8 mouse cellular contexts compared by ENCODE assay signal in genomic region chr2:26964724-26965370, GRCm38 (mm10). TPM values are rescaled to one million over a fixed set of nuclear protein-coding genes. Genes with fewer than 3 reads are reported as not detected.
DNase-seq lines count a peak whose midpoint lies in the region; ATAC-seq and TF ChIP-seq lines count a peak whose summit lies in the region.

No protein-coding gene starts in this region.

- peaks cover 8% of the 10 kb centered on the region for H3K36me3 ChIP-seq in lung, embryonic 16.5 days (ENCODE audit: control insufficient read depth, insufficient read depth, low read length)
- peaks cover 23% of the 10 kb centered on the region for H3K36me3 ChIP-seq in embryonic facial prominence, embryonic 15.5 days
- H3K36me3 ChIP-seq in intestine, postnatal 0 days (ENCODE audit: control insufficient read depth, insufficient read depth), result peaks cover 21% of the 10 kb centered on the region
- peaks cover 5% of the 10 kb centered on the region; the same call in 1 of the 2 replicates for H3K36me3 ChIP-seq in neural tube, embryonic 14.5 days (ENCODE audit: control insufficient read depth, insufficient read depth, low read length)

- peaks cover 13% of the 10 kb centered on the region for H3K4me1 ChIP-seq in lung, embryonic 16.5 days (replicated peaks; ENCODE audit: control insufficient read depth, insufficient read depth, low read length)
- peaks cover 27% of the 10 kb centered on the region for H3K4me1 ChIP-seq in embryonic facial prominence, embryonic 15.5 days
- 0 out of 2 replicates have a peak, but pooled peaks cover 3% of the 10 kb centered on the region for H3K4me1 ChIP-seq in intestine, postnatal 0 days (replicated peaks; ENCODE audit: control insufficient read depth, insufficient read depth, low read length)
- peaks cover 18% of the 10 kb centered on the region for H3K4me1 ChIP-seq in neural tube, embryonic 14.5 days (ENCODE audit: control insufficient read depth, insufficient read depth, low read length)

- 10% methylated on average over 14 of the region's 14 CpGs for WGBS in lung, embryonic 16.5 days
- 12% methylated on average over 14 of the region's 14 CpGs for WGBS in embryonic facial prominence, embryonic 15.5 days
- WGBS in intestine, postnatal 0 days, result 12% methylated on average over 14 of the region's 14 CpGs
- WGBS in neural tube, embryonic 14.5 days, result 22% methylated on average over 14 of the region's 14 CpGs

- peak overlapping the region; percentile 91 for H3K4me2 ChIP-seq in lung, embryonic 16.5 days (ENCODE audit: low read depth, low read length)
- H3K4me2 ChIP-seq in embryonic facial prominence, embryonic 15.5 days (replicated peaks), result peak overlapping the region; percentile 73
- H3K4me2 ChIP-seq in intestine, postnatal 0 days (replicated peaks; ENCODE audit: low read depth), result peak overlapping the region; percentile 79
- peak overlapping the region; percentile 55 for H3K4me2 ChIP-seq in neural tube, embryonic 14.5 days (ENCODE audit: low read depth, low read length)

- H3K9me3 ChIP-seq in lung, embryonic 16.5 days (ENCODE audit: control insufficient read depth, low read length), result peaks cover 3% of the 10 kb centered on the region; the same call in 1 of the 2 replicates
- no peaks in the 10 kb centered on the region for H3K9me3 ChIP-seq in embryonic facial prominence, embryonic 15.5 days (replicated peaks)
- no peaks in the 10 kb centered on the region for H3K9me3 ChIP-seq in intestine, postnatal 0 days (ENCODE audit: control insufficient read depth)
- no peaks in the 10 kb centered on the region for H3K9me3 ChIP-seq in neural tube, embryonic 14.5 days (ENCODE audit: control insufficient read depth, low read length)

- H3K27me3 ChIP-seq in lung, embryonic 16.5 days (ENCODE audit: control insufficient read depth, insufficient read depth, low read depth, low read length), result no peaks in the 10 kb centered on the region
- no peaks in the 10 kb centered on the region for H3K27me3 ChIP-seq in embryonic facial prominence, embryonic 15.5 days
- no peaks in the 10 kb centered on the region for H3K27me3 ChIP-seq in intestine, postnatal 0 days (replicated peaks; ENCODE audit: control insufficient read depth, insufficient read depth, low read length)
- H3K27me3 ChIP-seq in neural tube, embryonic 14.5 days (ENCODE audit: control insufficient read depth, insufficient read depth, low read length), result no peaks in the 10 kb centered on the region

- no peak for DNase-seq in lung, postnatal 36 days
- no peak for DNase-seq in thymus, postnatal 4 days
- DNase-seq in ovary, postnatal 36 days (ENCODE audit: low spot score), result no peak
- DNase-seq in gastrocnemius, postnatal 25 days, result no peak

- H3K9ac ChIP-seq in lung, embryonic 16.5 days (ENCODE audit: low read length), result peak overlapping the region; percentile 97
- H3K9ac ChIP-seq in embryonic facial prominence, embryonic 15.5 days, result peak overlapping the region; percentile 82
- peak overlapping the region; percentile 88 for H3K9ac ChIP-seq in intestine, postnatal 0 days (ENCODE audit: low read depth, low read length)
- H3K9ac ChIP-seq in neural tube, embryonic 14.5 days (replicated peaks; ENCODE audit: low read depth, low read length), result peak overlapping the region; percentile 72

- ATAC-seq in lung, embryonic 16.5 days (ENCODE audit: low read depth), result no peak
- ATAC-seq in embryonic facial prominence, embryonic 15.5 days (ENCODE audit: insufficient number of reproducible peaks, low FRiP score, low TSS enrichment, low read depth), result no peak
- ATAC-seq in intestine, postnatal 0 days, result peak; percentile 33
- ATAC-seq in neural tube, embryonic 14.5 days (ENCODE audit: low read depth), result no peak; the same call in 1 of the 2 replicates

- no peak for TF ChIP-seq CTCF in intestine, postnatal 0 days (IDR thresholded peaks at IDR 0.05; ENCODE audit: low read depth)

- H3K27ac ChIP-seq in lung, embryonic 16.5 days (ENCODE audit: low read length), result peak overlapping the region; percentile 99
- H3K27ac ChIP-seq in embryonic facial prominence, embryonic 15.5 days (replicated peaks), result peak overlapping the region; percentile 99
- H3K27ac ChIP-seq in intestine, postnatal 0 days (ENCODE audit: low read depth, low read length), result peak overlapping the region; percentile 99
- peak overlapping the region; percentile 97 for H3K27ac ChIP-seq in neural tube, embryonic 14.5 days (ENCODE audit: low read depth, low read length)

- peak overlapping the region; percentile 93 for H3K4me3 ChIP-seq in lung, embryonic 16.5 days (ENCODE audit: low read length)
- H3K4me3 ChIP-seq in embryonic facial prominence, embryonic 15.5 days (replicated peaks), result peak overlapping the region; percentile 83
- peak overlapping the region; percentile 76 for H3K4me3 ChIP-seq in intestine, postnatal 0 days (ENCODE audit: low read depth, low read length)
- H3K4me3 ChIP-seq in neural tube, embryonic 14.5 days (ENCODE audit: low read depth, low read length), result peak overlapping the region; percentile 75

RNA-seq across cellular contexts. Expression of gene Rexo4, which starts 0.7 kb away (rescaled TPM):
- 41.5 and 44.0 TPM in 2 replicates for polyA plus RNA-seq in lung, embryonic 16.5 days (2015; fragmentation: Nextera tagmentation; extraction: Ambion mirVana)
- 43.2 and 48.6 TPM in 2 replicates for polyA plus RNA-seq in embryonic facial prominence, embryonic 15.5 days (2015; fragmentation: Nextera tagmentation; extraction: Ambion mirVana)
- 29.4 and 30.1 TPM in 2 replicates for polyA plus RNA-seq in intestine, postnatal 0 days (2015; fragmentation: Nextera tagmentation; extraction: Ambion mirVana)
- 35.1 and 38.0 TPM in 2 replicates for polyA plus RNA-seq in neural tube, embryonic 14.5 days (2014; fragmentation: Nextera tagmentation; extraction: Ambion mirVana)
- total RNA-seq in gastrocnemius, postnatal 25 days (2021), result 10 to 100 TPM; 14.2 to 16.3 TPM

RNA-seq across cellular contexts. Expression of gene Adamts13, which starts 8.4 kb away (rescaled TPM):
- polyA plus RNA-seq in lung, embryonic 16.5 days (2015; fragmentation: Nextera tagmentation; extraction: Ambion mirVana), result 0.08 and 0.20 TPM in 2 replicates
- 0.12 and 0.25 TPM in 2 replicates for polyA plus RNA-seq in embryonic facial prominence, embryonic 15.5 days (2015; fragmentation: Nextera tagmentation; extraction: Ambion mirVana)
- 0.20 and 0.22 TPM in 2 replicates for polyA plus RNA-seq in intestine, postnatal 0 days (2015; fragmentation: Nextera tagmentation; extraction: Ambion mirVana)
- not detected in 2 replicates for polyA plus RNA-seq in neural tube, embryonic 14.5 days (2014; fragmentation: Nextera tagmentation; extraction: Ambion mirVana)
- not detected for total RNA-seq in gastrocnemius, postnatal 25 days (2021)

RNA-seq across cellular contexts. Expression of gene Stkld1, which starts 31.0 kb away (rescaled TPM):
- 0.06 and 0.19 TPM in 2 replicates for polyA plus RNA-seq in lung, embryonic 16.5 days (2015; fragmentation: Nextera tagmentation; extraction: Ambion mirVana)
- 0.07 and 0.14 TPM in 2 replicates for polyA plus RNA-seq in embryonic facial prominence, embryonic 15.5 days (2015; fragmentation: Nextera tagmentation; extraction: Ambion mirVana)
- polyA plus RNA-seq in intestine, postnatal 0 days (2015; fragmentation: Nextera tagmentation; extraction: Ambion mirVana), result 0.07 and 0.10 TPM in 2 replicates
- polyA plus RNA-seq in neural tube, embryonic 14.5 days (2014; fragmentation: Nextera tagmentation; extraction: Ambion mirVana), result 0.15 TPM in 1 of 2 replicates, not detected in the other
- total RNA-seq in gastrocnemius, postnatal 25 days (2021), result not detected

RNA-seq across cellular contexts. Expression of gene Surf4, which starts 31.1 kb away (rescaled TPM):
- polyA plus RNA-seq in lung, embryonic 16.5 days (2015; fragmentation: Nextera tagmentation; extraction: Ambion mirVana), result 209 and 215 TPM in 2 replicates
- polyA plus RNA-seq in embryonic facial prominence, embryonic 15.5 days (2015; fragmentation: Nextera tagmentation; extraction: Ambion mirVana), result 265 and 273 TPM in 2 replicates
- polyA plus RNA-seq in intestine, postnatal 0 days (2015; fragmentation: Nextera tagmentation; extraction: Ambion mirVana), result 379 TPM in 2 replicates
- 87.1 and 116 TPM in 2 replicates for polyA plus RNA-seq in neural tube, embryonic 14.5 days (2014; fragmentation: Nextera tagmentation; extraction: Ambion mirVana)
- total RNA-seq in gastrocnemius, postnatal 25 days (2021), result 10 to 100 TPM; 72.8 to 87.1 TPM

RNA-seq across cellular contexts. Expression of gene Cacfd1, which starts 44.9 kb away (rescaled TPM):
- 52.3 and 57.1 TPM in 2 replicates for polyA plus RNA-seq in lung, embryonic 16.5 days (2015; fragmentation: Nextera tagmentation; extraction: Ambion mirVana)
- polyA plus RNA-seq in embryonic facial prominence, embryonic 15.5 days (2015; fragmentation: Nextera tagmentation; extraction: Ambion mirVana), result 72.7 and 82.7 TPM in 2 replicates
- polyA plus RNA-seq in intestine, postnatal 0 days (2015; fragmentation: Nextera tagmentation; extraction: Ambion mirVana), result 41.5 and 42.8 TPM in 2 replicates
- 86.5 and 94.9 TPM in 2 replicates for polyA plus RNA-seq in neural tube, embryonic 14.5 days (2014; fragmentation: Nextera tagmentation; extraction: Ambion mirVana)
- 10 to 100 TPM; 27.9 to 30.2 TPM for total RNA-seq in gastrocnemius, postnatal 25 days (2021)
